Mouse (Mus musculus) intestine, embryonic 14.5 days (tissue): Measurements from ENCODE around the gene Slc1a5. TPM values are rescaled to one million over a fixed set of nuclear protein-coding genes. Genes with fewer than 3 reads are reported as not detected.
A peak's percentile ranks its signal among the peaks of the same experiment; 100 is the strongest.

Source experiments
- ATAC-seq: fragments of 200-750 bp; cut with Nextera tagmentation; replicated peaks from 2 replicates; pipeline ENCODE4 v1.8.0; 2017; ENCODE audit warnings: low read depth, moderate number of reproducible peaks, moderate TSS enrichment, moderate library complexity; ENCODE audit not compliant: low FRiP score, low TSS enrichment
- DNase-seq: peaks from one replicate; pipeline ENCODE4 v3.0.0-alpha.2; 2018; ENCODE audit warnings: low spot score
- H3K27ac ChIP-seq: fragments of 300-500 bp; sonication (generic); 2 replicates; pipeline ENCODE4 v1.5.1; 2014; ENCODE audit warnings: low read depth, mild to moderate bottlenecking, control low read depth
- H3K27me3 ChIP-seq: fragments of 300-500 bp; sonication (generic); replicated peaks from 2 replicates; pipeline ENCODE4 v1.6.1; 2014; ENCODE audit warnings: low read length, control low read depth; ENCODE audit not compliant: control insufficient read depth, insufficient read depth
- H3K36me3 ChIP-seq: fragments of 300-500 bp; sonication (generic); 2 replicates; pipeline ENCODE4 v1.6.1; 2014; ENCODE audit warnings: low read length, control low read depth; ENCODE audit not compliant: control insufficient read depth, insufficient read depth
- H3K4me1 ChIP-seq: fragments of 300-500 bp; sonication (generic); replicated peaks from 2 replicates; pipeline ENCODE4 v1.6.1; 2014; ENCODE audit warnings: low read length, control low read depth, mixed read lengths; ENCODE audit not compliant: control insufficient read depth, insufficient read depth
- H3K4me2 ChIP-seq: fragments of 300-500 bp; sonication (generic); 2 replicates; pipeline ENCODE4 v1.6.1; 2014; ENCODE audit warnings: low read length
- H3K4me3 ChIP-seq: fragments of 300-500 bp; sonication (generic); 2 replicates; pipeline ENCODE4 v1.5.1; 2014; ENCODE audit warnings: low read depth, low read length, control low read depth, mixed read lengths
- H3K9ac ChIP-seq: fragments of 300-500 bp; sonication (generic); 2 replicates; pipeline ENCODE4 v1.6.1; 2014; ENCODE audit warnings: mild to moderate bottlenecking, low read length
- H3K9me3 ChIP-seq: fragments of 300-500 bp; sonication (generic); 2 replicates; pipeline ENCODE4 v1.6.1; 2016; ENCODE audit warnings: low read length, control low read depth; ENCODE audit not compliant: control insufficient read depth
- WGBS: fragments of 180-500 bp; shearing (Covaris S2); extraction: QIAGEN DNeasy Blood & Tissue Kit; methylation state at CpG from one replicate; pipeline ENCODE4 v1.1.7; 2014; 5-methylcytosine and 5-hydroxymethylcytosine counted together
- polyA plus RNA-seq: library from polyadenylated mRNA; unstranded; fragments of >200 nt; fragmentation: Nextera tagmentation; extraction: Ambion mirVana; gene quantifications from 2 replicates; pipeline ENCODE4 v1.2.1, GENCODE M21; 2014

Gene Slc1a5
- polyA plus RNA-seq: 41.5 and 43.9 TPM in 2 replicates

DNA sequence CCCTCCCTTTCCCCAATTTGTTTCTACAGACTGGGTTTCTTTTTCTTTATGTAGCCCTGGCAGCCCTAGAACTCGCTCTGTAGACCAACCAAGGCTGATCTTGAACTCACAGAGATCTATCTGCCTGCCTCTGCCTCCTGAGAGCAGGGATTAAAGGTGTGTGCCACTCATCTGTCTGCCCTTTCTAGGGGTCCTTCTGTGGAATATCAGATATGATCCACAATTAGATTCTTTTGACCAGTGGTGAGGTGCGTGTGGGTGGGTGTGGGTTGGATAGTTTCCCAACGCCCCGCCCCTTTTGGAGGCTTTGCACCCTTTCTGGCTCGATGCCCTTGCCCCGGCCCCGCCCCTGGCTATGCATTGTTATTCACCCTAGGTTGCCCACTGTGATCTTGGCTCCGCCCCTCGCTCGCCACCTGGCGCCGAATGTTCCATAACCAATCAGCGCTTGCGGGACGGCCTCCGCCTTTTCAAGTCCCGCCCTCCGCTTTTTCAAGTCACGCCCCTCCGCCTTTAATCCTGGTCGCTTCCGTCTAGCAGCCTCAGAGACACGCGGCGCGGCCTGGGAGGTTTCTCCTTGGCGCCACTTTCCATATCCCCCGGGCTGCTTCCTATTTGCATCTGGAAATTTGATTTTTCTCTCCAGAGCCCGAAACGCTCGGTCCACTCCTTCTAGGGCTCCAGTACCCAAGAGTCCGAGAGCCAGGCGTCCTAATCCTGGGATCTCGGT is at the start of gene Slc1a5:
TSS of gene Slc1a5 (plus strand) at position 516 of the 730 bp plus-strand sequence.
- Histone ChIP-seq H3K36me3 (no peaks in the 10 kb centered on the region), H3K4me1 (peaks cover 11% of the 10 kb centered on the region), H3K9ac (peak within 1 kb of the TSS; percentile 62), H3K27me3 (no peaks in the 10 kb centered on the region), H3K4me3 (peak within 1 kb of the TSS; percentile 63), H3K4me2 (peak within 1 kb of the TSS; percentile 97), H3K9me3 (no peaks in the 10 kb centered on the region), H3K27ac (peak within 1 kb of the TSS; percentile 44)
- ATAC-seq (peak; percentile 85), DNase-seq (peak; percentile 93)
- WGBS: 3% methylated on average over 33 of the region's 34 CpGs

GRCm38 (mm10) chr7:16731893-16732422 is 49.2 kb upstream of the Slc1a5 start:
- Histone ChIP-seq H3K4me2 (no peak overlapping the region), H3K27ac (no peak overlapping the region), H3K4me1 (peaks cover 5% of the 10 kb centered on the region), H3K9me3 (no peaks in the 10 kb centered on the region), H3K4me3 (no peak overlapping the region), H3K36me3 (no peaks in the 10 kb centered on the region), H3K27me3 (no peaks in the 10 kb centered on the region), H3K9ac (no peak overlapping the region)
- 50% methylated on average over 7 of the region's 7 CpGs for WGBS
- no peak for ATAC-seq
- DNase-seq: no peak

DNA sequence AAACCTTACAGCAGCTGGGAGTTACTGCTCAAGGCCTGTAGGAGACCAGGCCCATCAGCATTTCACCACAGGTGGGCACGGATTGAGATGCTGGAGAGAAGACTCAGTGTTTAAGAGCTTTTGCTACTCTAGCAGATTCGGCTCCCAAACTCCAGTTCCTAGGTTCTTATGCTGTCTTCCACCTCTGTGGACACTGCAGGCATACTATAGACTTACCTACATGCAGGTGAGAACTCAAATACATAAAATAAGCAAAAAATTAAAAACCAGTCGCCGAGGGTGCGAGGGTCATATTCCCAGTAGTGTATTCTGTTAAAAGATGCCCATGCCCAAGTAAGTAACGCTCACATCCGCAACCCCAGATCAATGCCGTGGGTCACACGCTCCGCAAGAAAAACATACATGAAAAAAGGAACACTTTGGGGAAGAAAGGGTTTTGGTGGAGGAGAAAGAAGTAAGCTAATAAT is 43.5 kb upstream of the Slc1a5 start:
- peak; percentile 6 for ATAC-seq
- Histone ChIP-seq H3K4me3 (peak overlapping the region; percentile 75), H3K4me1 (peaks cover 8% of the 10 kb centered on the region), H3K4me2 (peak overlapping the region; percentile 36), H3K27me3 (no peaks in the 10 kb centered on the region), H3K9ac (no peak overlapping the region), H3K9me3 (no peaks in the 10 kb centered on the region), H3K36me3 (peaks cover 6% of the 10 kb centered on the region; the same call in 1 of the 2 replicates), H3K27ac (no peak overlapping the region)
- 47% methylated on average over 10 of the region's 10 CpGs for WGBS
- DNase-seq: no peak

- peak; percentile 95 for DNase-seq
- WGBS: under 1% methylated on average over 34 of the region's 34 CpGs
- ATAC-seq: peak; percentile 97
- peak within 1 kb of the TSS; percentile 72 for H3K9ac ChIP-seq
- no peaks in the 10 kb centered on the region for H3K27me3 ChIP-seq
- no peaks in the 10 kb centered on the region for H3K9me3 ChIP-seq
- peak within 1 kb of the TSS; percentile 76 for H3K4me2 ChIP-seq
- peaks cover 7% of the 10 kb centered on the region; the same call in 1 of the 2 replicates for H3K36me3 ChIP-seq
- peak within 1 kb of the TSS; percentile 1; the same call in 1 of the 2 replicates for H3K27ac ChIP-seq
- peak within 1 kb of the TSS; percentile 75 for H3K4me3 ChIP-seq
- peaks cover 8% of the 10 kb centered on the region for H3K4me1 ChIP-seq
Measured at GRCm38 (mm10) chr7:16738073-16738696, 43.0 kb upstream of the Slc1a5 start, which contains the start of gene Ap2s1. Gene Ap2s1 (plus strand): TSS chr7:16738410.

DNA sequence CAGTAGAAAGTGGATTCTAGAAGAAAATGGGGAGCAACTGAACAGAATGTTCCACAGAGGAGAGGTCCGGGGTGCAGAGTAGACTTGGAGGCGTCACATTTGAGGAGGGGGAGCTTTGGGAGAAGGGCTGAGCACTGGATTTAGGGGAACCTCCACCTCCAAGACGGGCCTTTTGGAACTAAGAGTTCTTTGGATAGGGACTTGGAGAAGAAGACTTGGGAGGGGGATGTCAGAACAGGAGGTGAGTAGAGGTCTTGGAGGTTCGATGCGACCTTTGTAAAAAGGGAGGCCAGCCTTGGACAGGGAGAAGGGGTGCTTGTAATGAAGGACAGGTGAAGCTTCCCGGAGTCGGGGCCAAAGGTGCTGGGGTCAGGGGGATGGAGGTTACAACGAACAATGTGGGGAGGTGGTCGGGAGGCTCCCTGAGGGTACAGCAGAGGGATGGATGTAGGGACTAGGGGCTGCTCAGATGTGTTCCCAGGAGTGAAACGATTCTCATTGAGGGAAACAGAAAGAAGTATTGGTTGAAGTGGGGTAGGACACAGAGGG is 42.0 kb upstream of the Slc1a5 start:
- H3K27ac ChIP-seq: 0 out of 2 replicates have a peak overlapping the region, but pooled peaks have one; percentile 1
- H3K9ac ChIP-seq: peak overlapping the region; percentile 72
- ATAC-seq: no peak
- H3K27me3 ChIP-seq: no peaks in the 10 kb centered on the region
- peak overlapping the region; percentile 76 for H3K4me2 ChIP-seq
- H3K4me3 ChIP-seq: peak overlapping the region; percentile 75
- H3K4me1 ChIP-seq: peaks cover 8% of the 10 kb centered on the region
- no peak for DNase-seq
- peaks cover 17% of the 10 kb centered on the region for H3K36me3 ChIP-seq
- no peaks in the 10 kb centered on the region for H3K9me3 ChIP-seq
- WGBS: 59% methylated on average over 10 of the region's 10 CpGs

- H3K9me3 ChIP-seq: no peaks in the 10 kb centered on the region
- H3K4me1 ChIP-seq: no peaks in the 10 kb centered on the region
- DNase-seq (no peak), ATAC-seq (no peak)
- no peak overlapping the region for H3K9ac ChIP-seq
- no peak overlapping the region for H3K27ac ChIP-seq
- 69% methylated on average over 4 of the region's 4 CpGs for WGBS
- H3K36me3 ChIP-seq: peaks cover 62% of the 10 kb centered on the region
- no peak overlapping the region for H3K4me3 ChIP-seq
- H3K4me2 ChIP-seq: no peak overlapping the region
- H3K27me3 ChIP-seq: no peaks in the 10 kb centered on the region
Measured at GRCm38 (mm10) chr7:16745373-16745772, 35.8 kb upstream of the Slc1a5 start.

DNA sequence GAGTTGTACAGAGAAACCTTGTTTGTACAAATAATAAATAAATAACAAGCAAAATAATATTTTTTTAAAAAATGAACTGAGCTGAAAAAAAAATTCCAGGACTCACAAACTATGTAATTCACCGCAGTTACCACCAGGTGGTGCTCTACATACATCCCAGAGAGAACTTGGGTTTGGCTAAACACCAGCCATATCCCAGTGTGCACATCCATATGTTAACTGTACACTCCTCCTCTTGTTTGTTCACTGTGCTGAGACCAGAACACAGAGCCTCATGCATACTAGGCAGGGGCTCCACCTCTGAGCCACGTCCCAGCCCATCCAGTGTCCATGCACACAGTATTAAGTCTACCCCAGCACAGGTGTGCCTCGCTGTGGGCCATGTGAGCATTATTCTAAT is 35.0 kb upstream of the Slc1a5 start:
- 60% methylated on average over 3 of the region's 3 CpGs for WGBS
- Histone ChIP-seq H3K9me3 (no peaks in the 10 kb centered on the region), H3K36me3 (peaks cover 62% of the 10 kb centered on the region), H3K4me2 (no peak overlapping the region), H3K9ac (0 out of 2 replicates have a peak overlapping the region, but pooled peaks have one; percentile 7), H3K27me3 (no peaks in the 10 kb centered on the region), H3K4me3 (no peak overlapping the region), H3K27ac (no peak overlapping the region), H3K4me1 (no peaks in the 10 kb centered on the region)
- DNase-seq: peak; percentile 72
- ATAC-seq: peak; percentile 65; the same call in 1 of the 2 replicates

DNA sequence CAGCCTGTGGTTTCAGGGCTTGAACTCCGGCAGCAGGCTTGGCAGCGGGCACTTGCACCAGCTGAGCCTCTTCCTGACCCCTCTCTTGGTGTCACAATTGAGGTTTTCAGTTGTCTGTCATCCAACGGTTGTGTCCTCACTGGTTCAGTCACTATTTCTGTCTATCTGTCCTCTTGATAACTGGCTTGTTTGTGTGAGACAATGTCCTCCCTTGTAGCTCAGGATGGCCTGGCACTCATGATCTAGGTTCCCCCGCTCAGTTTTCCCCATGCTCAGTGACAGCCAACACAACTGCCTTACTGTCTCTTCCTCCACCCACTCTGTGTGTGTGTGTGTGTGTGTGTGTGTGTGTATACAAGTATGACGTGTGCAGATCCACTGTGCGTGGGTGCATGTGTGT is 33.5 kb upstream of the Slc1a5 start:
- H3K4me1 ChIP-seq: no peaks in the 10 kb centered on the region
- H3K4me2 ChIP-seq: no peak overlapping the region
- 89% methylated on average over 6 of the region's 6 CpGs for WGBS
- H3K9me3 ChIP-seq: no peaks in the 10 kb centered on the region
- DNase-seq (no peak), ATAC-seq (no peak)
- H3K36me3 ChIP-seq: peaks cover 56% of the 10 kb centered on the region
- H3K9ac ChIP-seq: no peak overlapping the region
- no peak overlapping the region for H3K27ac ChIP-seq
- H3K4me3 ChIP-seq: no peak overlapping the region
- H3K27me3 ChIP-seq: no peaks in the 10 kb centered on the region
